Mouse (Mus musculus): Measurements from ENCODE around the gene Npas2. TPM values are rescaled to one million over a fixed set of nuclear protein-coding genes. Genes with fewer than 3 reads are reported as not detected.

Npas2 gene
- polyA plus RNA-seq, 1 experiment from 2014 or later = 1.8 TPM

DNA sequence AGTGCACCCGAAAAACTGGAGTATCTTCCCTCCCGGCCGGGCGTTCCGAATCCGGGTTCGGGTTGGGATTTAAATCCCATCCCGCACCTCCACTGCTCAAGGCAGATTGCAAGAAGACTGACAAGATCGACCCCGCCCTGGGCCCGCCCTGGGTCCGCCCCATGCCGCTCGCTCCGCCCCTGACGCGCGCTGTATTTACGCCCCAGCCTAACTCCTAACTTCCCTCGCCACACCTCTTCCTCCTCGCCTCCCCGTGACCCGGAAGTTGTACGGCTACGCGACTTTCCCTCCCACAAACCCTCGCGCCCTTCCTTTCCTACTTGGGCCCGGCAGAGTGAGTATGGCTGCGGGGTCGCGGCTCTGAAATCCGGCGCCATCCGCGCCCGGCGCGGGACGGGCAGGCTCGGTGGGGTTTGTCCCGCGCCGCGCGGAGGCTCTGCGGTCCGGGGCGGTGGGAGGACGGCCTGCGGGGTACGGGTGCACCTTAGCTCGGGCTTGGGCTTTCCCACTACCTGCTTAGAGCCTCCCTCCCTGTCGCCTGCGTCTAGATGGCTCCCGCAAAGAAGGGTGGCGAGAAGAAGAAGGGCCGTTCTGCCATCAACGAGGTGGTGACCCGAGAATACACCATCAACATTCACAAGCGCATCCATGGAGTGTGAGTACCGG lies 174.2 kb downstream of the Npas2 start, which contains the start of gene Rpl31:
Gene Rpl31 (plus strand): TSS at position 242 of the 666 bp plus-strand sequence.
- peaks cover 16% of the 10 kb centered on the region for H3K4me1 ChIP-seq (ENCODE audit: control insufficient read depth, insufficient read depth, low read length)
- peak within 1 kb of the TSS; percentile 67 for H3K4me3 ChIP-seq (replicated peaks; ENCODE audit: low read length)
- under 1% methylated on average over 62 of the region's 62 CpGs for WGBS

DNA sequence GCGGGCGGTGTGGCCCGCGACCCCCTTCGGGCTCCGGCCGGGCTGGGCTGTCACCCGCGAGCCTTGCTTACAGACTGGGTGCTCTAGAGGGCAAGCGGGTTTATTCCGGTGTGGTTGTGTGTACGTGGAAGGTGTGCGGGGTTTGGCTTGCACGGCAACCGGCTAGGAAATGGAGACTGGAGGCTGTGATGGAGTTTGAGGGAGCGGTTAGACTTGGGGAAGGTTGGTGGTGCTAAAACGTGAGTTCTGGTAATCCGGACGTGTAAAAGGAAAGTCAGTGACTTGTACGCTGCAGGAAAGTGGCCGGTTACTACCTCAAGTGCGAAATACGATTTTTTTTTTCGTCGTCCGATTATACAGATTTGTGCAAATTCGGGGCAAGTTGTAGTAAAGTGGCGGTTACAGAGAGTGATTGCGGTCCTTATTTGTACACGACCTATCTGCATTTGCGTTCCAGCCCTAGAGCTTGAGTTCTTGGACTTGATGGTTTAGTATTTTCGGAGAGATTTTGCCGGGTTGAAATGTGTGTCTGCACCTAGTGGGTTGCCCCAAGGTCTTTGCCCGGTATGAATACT lies 174.8 kb downstream of the Npas2 start:
- 0 out of 2 replicates have a peak, but pooled peaks cover 4% of the 10 kb centered on the region for H3K36me3 ChIP-seq (ENCODE audit: control insufficient read depth, insufficient read depth, low read length)
- under 1% methylated on average over 34 of the region's 34 CpGs for WGBS
- H3K4me2 ChIP-seq (ENCODE audit: low read depth, low read length) = peak overlapping the region; percentile 91
- H3K4me1 ChIP-seq (ENCODE audit: control insufficient read depth, insufficient read depth, low read length) = peaks cover 16% of the 10 kb centered on the region
- ATAC-seq (ENCODE audit: insufficient read depth, low FRiP score) = peak; percentile 6
- H3K9me3 ChIP-seq (replicated peaks; ENCODE audit: control insufficient read depth, low read length) = no peaks in the 10 kb centered on the region
- peak overlapping the region; percentile 90 for H3K9ac ChIP-seq (ENCODE audit: low read length)
- H3K27me3 ChIP-seq (ENCODE audit: control insufficient read depth, insufficient read depth, low read length) = no peaks in the 10 kb centered on the region
- peak overlapping the region; percentile 67 for H3K4me3 ChIP-seq (replicated peaks; ENCODE audit: low read length)
- peak overlapping the region; percentile 68 for H3K27ac ChIP-seq (ENCODE audit: low read length)

More for the DNA sequence above, 174.2 kb downstream of the Npas2 start, which contains the start of gene Rpl31:
- Histone ChIP-seq H3K9me3 (replicated peaks; ENCODE audit: control insufficient read depth, low read length) (no peaks in the 10 kb centered on the region), H3K9ac (ENCODE audit: low read length) (peak within 1 kb of the TSS; percentile 90), H3K27ac (ENCODE audit: low read length) (peak within 1 kb of the TSS; percentile 68), H3K27me3 (ENCODE audit: control insufficient read depth, insufficient read depth, low read length) (no peaks in the 10 kb centered on the region), H3K36me3 (ENCODE audit: control insufficient read depth, insufficient read depth, low read length) (0 out of 2 replicates have a peak, but pooled peaks cover 4% of the 10 kb centered on the region), H3K4me2 (ENCODE audit: low read depth, low read length) (peak within 1 kb of the TSS; percentile 91)
- peak; percentile 99 for ATAC-seq (ENCODE audit: insufficient read depth, low FRiP score)

DNA sequence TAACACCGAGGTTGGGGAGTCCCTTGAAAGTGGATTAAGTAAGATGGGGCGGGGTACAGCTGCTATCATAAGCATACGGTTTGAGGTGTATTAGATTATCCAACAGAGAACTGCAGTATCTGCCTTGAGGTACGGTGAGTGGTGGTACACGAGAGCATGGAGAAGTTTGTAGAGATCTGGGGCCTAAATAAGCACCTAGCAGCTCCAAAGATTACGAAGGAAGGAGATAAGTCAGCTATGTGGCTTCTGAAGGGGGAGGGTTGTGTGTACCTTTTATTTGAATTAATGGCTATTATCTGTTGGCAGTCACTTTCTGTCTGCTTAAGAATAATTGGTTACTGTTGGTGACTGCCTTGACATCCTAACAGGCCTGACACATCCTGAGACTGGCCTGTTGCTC lies 176.9 kb downstream of the Npas2 start:
- Histone ChIP-seq H3K4me2 (ENCODE audit: low read depth, low read length) (no peak overlapping the region), H3K9me3 (replicated peaks; ENCODE audit: control insufficient read depth, low read length) (no peaks in the 10 kb centered on the region), H3K4me1 (ENCODE audit: control insufficient read depth, insufficient read depth, low read length) (peaks cover 16% of the 10 kb centered on the region), H3K36me3 (ENCODE audit: control insufficient read depth, insufficient read depth, low read length) (0 out of 2 replicates have a peak, but pooled peaks cover 4% of the 10 kb centered on the region), H3K27ac (ENCODE audit: low read length) (no peak overlapping the region), H3K4me3 (replicated peaks; ENCODE audit: low read length) (no peak overlapping the region), H3K9ac (ENCODE audit: low read length) (no peak overlapping the region), H3K27me3 (ENCODE audit: control insufficient read depth, insufficient read depth, low read length) (no peaks in the 10 kb centered on the region)
- 70% methylated on average over 6 of the region's 6 CpGs for WGBS
- ATAC-seq (ENCODE audit: insufficient read depth, low FRiP score) = no peak

DNA sequence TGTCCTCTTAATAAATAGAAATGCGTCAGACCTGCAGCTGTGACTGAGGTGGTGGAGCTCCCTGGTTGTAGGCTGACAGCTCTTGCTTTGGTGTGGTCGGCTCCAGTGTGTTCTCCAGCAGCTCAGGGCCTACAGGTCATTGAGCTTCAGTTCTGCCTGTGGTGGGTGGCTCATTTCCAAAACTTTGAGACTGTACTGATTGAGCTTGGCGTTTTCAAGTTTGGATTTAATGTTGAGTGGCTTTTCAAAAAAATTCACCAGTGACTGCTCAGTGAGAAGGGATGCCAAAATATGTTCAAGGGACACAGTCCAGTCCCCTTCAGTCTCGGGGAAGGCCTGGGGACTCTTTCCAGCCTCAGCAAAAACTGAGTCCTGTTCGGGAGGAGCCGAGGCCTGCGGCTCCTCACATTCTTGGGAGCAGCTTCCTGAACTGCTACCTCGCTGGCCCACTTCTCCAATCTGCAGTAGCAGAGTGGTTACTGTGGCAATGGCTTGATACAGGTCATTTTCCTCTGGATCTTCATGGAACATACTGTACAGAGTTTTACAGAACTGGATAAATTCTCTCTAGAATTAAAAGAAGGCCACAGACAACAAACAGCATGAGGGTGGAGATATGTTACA lies 178.8 kb downstream of the Npas2 start:
- 77% methylated on average over 8 of the region's 8 CpGs for WGBS
- H3K4me3 ChIP-seq (replicated peaks; ENCODE audit: low read length) = no peak overlapping the region
- no peak overlapping the region for H3K27ac ChIP-seq (ENCODE audit: low read length)
- no peak overlapping the region for H3K9ac ChIP-seq (ENCODE audit: low read length)
- H3K4me2 ChIP-seq (ENCODE audit: low read depth, low read length) = no peak overlapping the region
- no peaks in the 10 kb centered on the region for H3K27me3 ChIP-seq (ENCODE audit: control insufficient read depth, insufficient read depth, low read length)
- no peak for ATAC-seq (ENCODE audit: insufficient read depth, low FRiP score)
- H3K36me3 ChIP-seq (ENCODE audit: control insufficient read depth, insufficient read depth, low read length) = 0 out of 2 replicates have a peak, but pooled peaks cover 4% of the 10 kb centered on the region
- no peaks in the 10 kb centered on the region for H3K9me3 ChIP-seq (replicated peaks; ENCODE audit: control insufficient read depth, low read length)
- peaks cover 11% of the 10 kb centered on the region for H3K4me1 ChIP-seq (ENCODE audit: control insufficient read depth, insufficient read depth, low read length)

DNA sequence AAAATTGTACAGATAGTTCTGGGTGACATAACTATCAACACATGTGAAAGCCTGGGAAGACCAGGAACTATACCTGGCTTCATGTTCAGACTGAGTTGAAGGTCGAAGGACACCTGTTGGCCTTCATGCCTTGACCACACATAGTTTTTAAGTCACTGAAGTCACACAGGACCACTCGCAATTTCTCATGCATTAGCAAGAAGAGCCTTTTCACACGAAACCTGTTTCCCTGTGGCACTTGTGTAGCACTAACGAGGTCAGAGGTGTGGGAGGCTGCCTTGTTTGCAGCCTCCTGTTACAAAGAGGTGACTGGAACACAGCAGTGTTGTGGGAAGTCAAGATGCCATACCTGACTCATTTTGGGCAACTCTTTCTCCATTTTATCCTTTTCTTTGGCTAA lies 179.8 kb downstream of the Npas2 start:
- H3K4me3 ChIP-seq (replicated peaks; ENCODE audit: low read length) = no peak overlapping the region
- ATAC-seq (ENCODE audit: insufficient read depth, low FRiP score) = no peak
- no peak overlapping the region for H3K27ac ChIP-seq (ENCODE audit: low read length)
- peaks cover 11% of the 10 kb centered on the region for H3K4me1 ChIP-seq (ENCODE audit: control insufficient read depth, insufficient read depth, low read length)
- no peaks in the 10 kb centered on the region for H3K9me3 ChIP-seq (replicated peaks; ENCODE audit: control insufficient read depth, low read length)
- WGBS = 67% methylated on average over 4 of the region's 4 CpGs
- no peak overlapping the region for H3K9ac ChIP-seq (ENCODE audit: low read length)
- H3K4me2 ChIP-seq (ENCODE audit: low read depth, low read length) = no peak overlapping the region
- H3K27me3 ChIP-seq (ENCODE audit: control insufficient read depth, insufficient read depth, low read length) = no peaks in the 10 kb centered on the region
- 0 out of 2 replicates have a peak, but pooled peaks cover 4% of the 10 kb centered on the region for H3K36me3 ChIP-seq (ENCODE audit: control insufficient read depth, insufficient read depth, low read length)

DNA sequence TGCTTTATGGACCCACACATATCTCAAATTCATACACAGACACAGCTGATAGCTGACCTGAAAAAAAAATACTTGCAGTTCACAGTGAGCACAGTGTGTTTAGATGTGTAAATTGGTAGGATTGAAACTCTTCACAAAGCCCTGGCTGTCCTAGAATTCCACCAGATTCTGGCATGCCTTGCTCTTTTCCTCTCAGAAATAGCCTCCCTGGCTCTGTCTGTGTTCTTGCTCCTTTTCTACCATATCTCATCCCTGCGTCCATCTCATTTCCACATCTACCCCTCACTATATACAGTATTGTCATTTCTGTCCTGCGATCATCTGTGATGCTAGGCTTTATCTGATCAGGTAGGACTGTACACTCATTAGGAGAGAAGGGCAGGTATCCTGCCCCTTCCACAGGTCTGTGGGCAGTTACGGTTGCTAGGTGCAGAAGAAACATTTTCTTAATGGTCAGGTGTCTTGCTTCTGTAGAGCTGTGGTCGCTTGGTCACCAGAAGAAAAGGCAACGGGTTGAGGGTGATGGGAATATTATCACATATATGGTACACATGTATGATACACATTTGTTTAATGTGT lies 180.8 kb downstream of the Npas2 start:
- H3K4me3 ChIP-seq (replicated peaks; ENCODE audit: low read length) = no peak overlapping the region
- WGBS = 82% methylated on average over 5 of the region's 5 CpGs
- H3K9ac ChIP-seq (ENCODE audit: low read length) = no peak overlapping the region
- no peak overlapping the region for H3K4me2 ChIP-seq (ENCODE audit: low read depth, low read length)
- H3K4me1 ChIP-seq (ENCODE audit: control insufficient read depth, insufficient read depth, low read length) = peaks cover 5% of the 10 kb centered on the region
- no peaks in the 10 kb centered on the region for H3K9me3 ChIP-seq (replicated peaks; ENCODE audit: control insufficient read depth, low read length)
- 0 out of 2 replicates have a peak, but pooled peaks cover 4% of the 10 kb centered on the region for H3K36me3 ChIP-seq (ENCODE audit: control insufficient read depth, insufficient read depth, low read length)
- no peak for ATAC-seq (ENCODE audit: insufficient read depth, low FRiP score)
- no peaks in the 10 kb centered on the region for H3K27me3 ChIP-seq (ENCODE audit: control insufficient read depth, insufficient read depth, low read length)
- no peak overlapping the region for H3K27ac ChIP-seq (ENCODE audit: low read length)

DNA sequence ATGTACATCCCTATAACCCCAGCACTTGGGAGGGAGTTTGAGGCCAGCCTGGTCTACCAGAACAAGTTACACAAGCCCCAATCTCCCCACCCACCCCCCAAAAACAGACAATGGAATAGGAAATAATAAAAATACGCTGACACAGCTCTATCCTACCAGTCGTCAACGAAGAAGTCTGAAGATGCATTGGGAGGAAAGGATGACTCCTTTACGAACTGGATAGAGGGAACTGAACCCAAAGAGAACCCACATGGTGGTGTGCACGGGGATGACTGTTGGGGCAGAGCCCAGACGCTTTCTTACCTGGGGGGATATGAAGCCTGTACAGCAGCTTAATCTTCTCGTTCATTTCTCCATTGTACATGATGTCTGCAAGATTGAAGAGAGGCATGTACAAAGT lies 182.6 kb downstream of the Npas2 start:
- Histone ChIP-seq H3K4me1 (ENCODE audit: control insufficient read depth, insufficient read depth, low read length) (no peaks in the 10 kb centered on the region), H3K9ac (ENCODE audit: low read length) (no peak overlapping the region), H3K4me2 (ENCODE audit: low read depth, low read length) (no peak overlapping the region), H3K9me3 (replicated peaks; ENCODE audit: control insufficient read depth, low read length) (no peaks in the 10 kb centered on the region), H3K27me3 (ENCODE audit: control insufficient read depth, insufficient read depth, low read length) (no peaks in the 10 kb centered on the region), H3K4me3 (replicated peaks; ENCODE audit: low read length) (no peak overlapping the region), H3K36me3 (ENCODE audit: control insufficient read depth, insufficient read depth, low read length) (no peaks in the 10 kb centered on the region), H3K27ac (ENCODE audit: low read length) (no peak overlapping the region)
- ATAC-seq (ENCODE audit: insufficient read depth, low FRiP score) = no peak
- 83% methylated on average over 7 of the region's 7 CpGs for WGBS

DNA sequence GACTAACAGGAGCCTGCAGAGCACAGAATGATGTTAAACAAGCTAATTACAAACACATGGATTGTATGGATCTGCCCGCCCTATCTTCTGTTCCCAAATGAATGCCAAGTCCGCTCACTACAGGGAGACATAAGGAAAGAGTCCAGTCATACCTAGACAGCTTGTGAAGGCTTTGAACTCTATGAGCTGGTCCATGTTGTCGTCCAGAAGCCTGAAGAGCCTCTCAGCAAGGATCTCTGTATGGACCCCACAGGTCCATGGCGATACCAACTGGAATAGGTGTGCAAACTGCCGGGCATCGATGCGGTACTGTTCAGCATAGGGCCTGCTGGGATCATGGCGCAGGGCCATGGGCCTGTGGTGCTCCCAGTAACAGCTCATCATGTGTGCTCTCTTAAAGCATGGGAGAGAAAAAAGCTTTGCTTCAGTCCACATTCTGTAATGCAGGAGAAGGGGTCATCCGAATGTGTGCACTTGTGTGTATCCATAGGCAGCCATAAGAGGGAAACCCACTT lies 183.3 kb downstream of the Npas2 start:
- H3K4me2 ChIP-seq (ENCODE audit: low read depth, low read length) = no peak overlapping the region
- H3K4me1 ChIP-seq (ENCODE audit: control insufficient read depth, insufficient read depth, low read length) = no peaks in the 10 kb centered on the region
- no peak overlapping the region for H3K4me3 ChIP-seq (replicated peaks; ENCODE audit: low read length)
- no peaks in the 10 kb centered on the region for H3K9me3 ChIP-seq (replicated peaks; ENCODE audit: control insufficient read depth, low read length)
- no peaks in the 10 kb centered on the region for H3K27me3 ChIP-seq (ENCODE audit: control insufficient read depth, insufficient read depth, low read length)
- 89% methylated on average over 9 of the region's 9 CpGs for WGBS
- no peak overlapping the region for H3K9ac ChIP-seq (ENCODE audit: low read length)
- no peak overlapping the region for H3K27ac ChIP-seq (ENCODE audit: low read length)
- H3K36me3 ChIP-seq (ENCODE audit: control insufficient read depth, insufficient read depth, low read length) = no peaks in the 10 kb centered on the region
- ATAC-seq (ENCODE audit: insufficient read depth, low FRiP score) = no peak

Data from stomach, embryonic 16.5 days (tissue).